Mouse (Mus musculus) CH12.LX (cell line): Measurements from ENCODE around the gene Odf4. TPM values are rescaled to one million over a fixed set of nuclear protein-coding genes. Genes with fewer than 3 reads are reported as not detected.

ENCODE experiments used
- DNase-seq: peaks from one replicate; pipeline ENCODE4 v3.0.0-alpha.2; 2013; ENCODE audit errors: extremely low read depth
- H3K27ac ChIP-seq: 2 replicates; pipeline ENCODE4 v1.5.1; 2012; ENCODE audit warnings: low read depth, mild to moderate bottlenecking, control low read depth, moderate library complexity; ENCODE audit not compliant: insufficient read depth
- H3K27me3 ChIP-seq: replicated peaks from 2 replicates; pipeline ENCODE3; 2012; ENCODE audit warnings: inconsistent platforms
- H3K36me3 ChIP-seq, 2 experiments: replicated peaks in 1 of 2; 2 replicates each; pipeline versions ENCODE3 to v1.6.1; 2012; ENCODE audit warnings: inconsistent platforms in 1 of 2, low read length in 1 of 2, mild to moderate bottlenecking in 1 of 2, mixed read lengths in 1 of 2, moderate library complexity in 1 of 2; ENCODE audit not compliant: control insufficient read depth in 1 of 2, insufficient read depth in 1 of 2
- H3K4me1 ChIP-seq, 2 experiments: 2 replicates each; pipeline ENCODE4 v1.6.1; 2012; ENCODE audit warnings: inconsistent platforms in 1 of 2, moderate library complexity in 1 of 2; ENCODE audit not compliant: insufficient read depth in 2 of 2, control insufficient read depth in 1 of 2
- H3K4me2 ChIP-seq: 2 replicates; pipeline ENCODE4 v1.6.1; 2012; ENCODE audit warnings: low read depth, mild to moderate bottlenecking, control low read depth; ENCODE audit not compliant: poor library complexity, insufficient read depth, severe bottlenecking
- H3K4me3 ChIP-seq, 3 experiments: fragments of 150-350 bp in 1 of 3; sonication (generic) in 1 of 3; replicated peaks in 1 of 3; 2 replicates each; pipeline versions ENCODE3 to v1.5.1; 2011 to 2012; ENCODE audit warnings: low read depth in 2 of 3, low read length in 2 of 3, mild to moderate bottlenecking in 2 of 3, moderate library complexity in 2 of 3, control low read depth in 1 of 3, improper control_type of control experiment in 1 of 3, inconsistent platforms in 1 of 3, mixed read lengths in 1 of 3; ENCODE audit not compliant: poor library complexity in 1 of 3
- H3K79me2 ChIP-seq: replicated peaks from 2 replicates; pipeline ENCODE4 v1.6.1; 2012; ENCODE audit warnings: mild to moderate bottlenecking, moderate library complexity; ENCODE audit not compliant: control insufficient read depth, poor library complexity, insufficient read depth, severe bottlenecking; ENCODE audit errors: extremely low read depth
- H3K9ac ChIP-seq: 2 replicates; pipeline ENCODE4 v1.6.1; 2012; ENCODE audit warnings: low read depth, mild to moderate bottlenecking, control low read depth, moderate library complexity; ENCODE audit not compliant: insufficient read depth
- H3K9me3 ChIP-seq: replicated peaks from 2 replicates; pipeline ENCODE3; 2012; ENCODE audit warnings: low read length, inconsistent platforms, mixed read lengths
- CHD2 ChIP-seq: IDR thresholded peaks from 2 replicates; pipeline ENCODE4 v1.6.1; 2011; ENCODE audit warnings: low read length, improper control_type of control experiment
- CTCF ChIP-seq, 2 experiments: IDR thresholded peaks in 1 of 2; conservative IDR thresholded peaks in 1 of 2; 2 replicates each; pipeline ENCODE4 v1.5.1; 2011 to 2012; ENCODE audit warnings: low read depth in 2 of 2, low read length in 2 of 2, improper control_type of control experiment in 1 of 2, inconsistent platforms in 1 of 2, mild to moderate bottlenecking in 1 of 2, moderate library complexity in 1 of 2
- E2F4 ChIP-seq: IDR thresholded peaks from 2 replicates; pipeline ENCODE4 v1.6.1; 2011; ENCODE audit warnings: low read depth, low read length, improper control_type of control experiment; ENCODE audit not compliant: insufficient replicate concordance
- ELF1 ChIP-seq: IDR thresholded peaks from 2 replicates; pipeline ENCODE4 v1.6.1; 2014; ENCODE audit warnings: low read depth, mild to moderate bottlenecking, inconsistent platforms, low read length, improper control_type of control experiment
- EP300 ChIP-seq: IDR thresholded peaks from 2 replicates; pipeline ENCODE4 v1.6.1; 2011; ENCODE audit warnings: low read length, improper control_type of control experiment
- GABPA ChIP-seq: IDR thresholded peaks from 2 replicates; pipeline ENCODE4 v1.6.1; 2012; ENCODE audit warnings: low read depth, low read length, improper control_type of control experiment, inconsistent platforms; ENCODE audit not compliant: insufficient replicate concordance
- JUN ChIP-seq: IDR thresholded peaks from 2 replicates; pipeline ENCODE4 v1.6.1; 2011; ENCODE audit warnings: low read depth, mild to moderate bottlenecking, low read length, improper control_type of control experiment, moderate library complexity; ENCODE audit not compliant: insufficient read depth
- JUND ChIP-seq: conservative IDR thresholded peaks from 2 replicates; pipeline ENCODE4 v1.6.1; 2011; ENCODE audit warnings: low read depth, low read length, improper control_type of control experiment
- KAT2A ChIP-seq: IDR thresholded peaks from 2 replicates; pipeline ENCODE4 v1.6.1; 2012; ENCODE audit warnings: low read length, improper control_type of control experiment, inconsistent platforms; ENCODE audit not compliant: insufficient replicate concordance
- MAFK ChIP-seq: IDR thresholded peaks from 2 replicates; pipeline ENCODE4 v1.6.1; 2011; ENCODE audit warnings: low read length, improper control_type of control experiment; ENCODE audit not compliant: insufficient replicate concordance
- MAX ChIP-seq: IDR thresholded peaks from 2 replicates; pipeline ENCODE4 v1.6.1; 2011; ENCODE audit warnings: low read length, improper control_type of control experiment
- MAZ ChIP-seq: IDR thresholded peaks from 2 replicates; pipeline ENCODE4 v1.6.1; 2012; ENCODE audit warnings: low read depth, mild to moderate bottlenecking, inconsistent platforms, low read length, improper control_type of control experiment, moderate library complexity
- MEF2A ChIP-seq: IDR thresholded peaks from 2 replicates; pipeline ENCODE4 v1.6.1; 2014; ENCODE audit warnings: low read depth, mild to moderate bottlenecking, inconsistent platforms, low read length, improper control_type of control experiment, borderline replicate concordance
- MXI1 ChIP-seq: IDR thresholded peaks from 2 replicates; pipeline ENCODE4 v1.6.1; 2011; ENCODE audit warnings: mild to moderate bottlenecking, low read depth, low read length, improper control_type of control experiment
- MYC ChIP-seq: IDR thresholded peaks from 2 replicates; pipeline ENCODE4 v1.6.1; 2011; ENCODE audit warnings: low read depth, mild to moderate bottlenecking, improper control_type of control experiment, low read length
- NELFE ChIP-seq: IDR thresholded peaks from 2 replicates; pipeline ENCODE4 v1.6.1; 2011; ENCODE audit warnings: low read depth, low read length, improper control_type of control experiment
- POLR2AphosphoS2 ChIP-seq: IDR thresholded peaks from 2 replicates; pipeline ENCODE4 v1.6.1; 2011; ENCODE audit warnings: low read depth, low read length, improper control_type of control experiment
- RCOR1 ChIP-seq: conservative IDR thresholded peaks from 2 replicates; pipeline ENCODE4 v1.6.1; 2012; ENCODE audit warnings: low read depth, mild to moderate bottlenecking, inconsistent platforms, low read length, improper control_type of control experiment
- TBP ChIP-seq: conservative IDR thresholded peaks from 2 replicates; pipeline ENCODE4 v1.6.1; 2011; ENCODE audit warnings: low read depth, low read length, improper control_type of control experiment
- TCF12 ChIP-seq: IDR thresholded peaks from 2 replicates; pipeline ENCODE4 v1.6.1; 2014; ENCODE audit warnings: low read depth, mild to moderate bottlenecking, inconsistent platforms, low read length, improper control_type of control experiment
- UBTF ChIP-seq: IDR thresholded peaks from 2 replicates; pipeline ENCODE4 v1.6.1; 2012; ENCODE audit warnings: low read depth, mild to moderate bottlenecking, inconsistent platforms, low read length, improper control_type of control experiment, moderate library complexity
- USF1 ChIP-seq: IDR thresholded peaks from 2 replicates; pipeline ENCODE4 v1.6.1; 2014; ENCODE audit warnings: low read depth, mild to moderate bottlenecking, inconsistent platforms, low read length, improper control_type of control experiment
- USF2 ChIP-seq: conservative IDR thresholded peaks from 2 replicates; pipeline ENCODE4 v1.6.1; 2011; ENCODE audit warnings: low read depth, low read length, improper control_type of control experiment
- ZKSCAN1 ChIP-seq: IDR thresholded peaks from 2 replicates; pipeline ENCODE4 v1.6.1; 2012; ENCODE audit warnings: low read depth, inconsistent platforms, low read length, improper control_type of control experiment, borderline replicate concordance
- ZMIZ1 ChIP-seq: IDR thresholded peaks from 2 replicates; pipeline ENCODE4 v1.6.1; 2012; ENCODE audit warnings: low read depth, mild to moderate bottlenecking, inconsistent platforms, low read length, improper control_type of control experiment
- ZNF384 ChIP-seq: IDR thresholded peaks from 2 replicates; pipeline ENCODE4 v1.6.1; 2012; ENCODE audit warnings: low read depth, low read length, improper control_type of control experiment, inconsistent platforms
- dilution Hi-C: fragments of 300-500 bp; cut with MboI; formaldehyde crosslinking; loops from 2 replicates; pipeline ENCODE4 v1.14.3; 2020; ENCODE audit warnings: low sequenced_read_pairs; ENCODE audit not compliant: extremely low pct_unique_long_range_greater_than_20kb, extremely low pct_ligation_motif_present
- in situ Hi-C: fragments of 300-500 bp; cut with MboI; formaldehyde crosslinking; loops from 3 replicates; pipeline ENCODE4 v1.14.3; 2019; ENCODE audit warnings: low sequenced_read_pairs, low pct_ligation_motif_present, low pct_unique_long_range_greater_than_20kb, mixed read lengths
- polyA plus RNA-seq: library from polyadenylated mRNA; unstranded; fragments of >175 nt; gene quantifications from 2 replicates; pipeline ENCODE4 v1.2.1, GENCODE M21; 2012; ENCODE audit warnings: low read depth; ENCODE audit not compliant: insufficient read length
- total RNA-seq, 2 experiments: library from RNA; depleted of rRNA; stranded (reverse); fragments of 300-350 nt in 1 of 2; fragments of >200 nt in 1 of 2; gene quantifications; 2 replicates each; pipeline ENCODE4 v1.2.3; 2012 to 2014

Odf4 gene
- total and polyA plus RNA-seq, 3 experiments = not detected

GRCm38 (mm10) chr11:68957971-68958370, 31.1 kb upstream of the Odf4 start:
- dilution Hi-C loops = no loop called here
- Histone ChIP-seq H3K4me1 (peaks cover 0 to 9% of the 10 kb centered on the region in 2 experiments; a peak in 3 of 4 replicates), H3K9ac (no peak overlapping the region), H3K36me3 (no peaks in the 10 kb centered on the region), H3K9me3 (no peaks in the 10 kb centered on the region), H3K4me2 (no peak overlapping the region), H3K27ac (no peak overlapping the region), H3K79me2 (no peaks in the 10 kb centered on the region), H3K27me3 (peaks cover 35% of the 10 kb centered on the region), H3K4me3 (no peak overlapping the region)
- TF ChIP-seq USF2 = no peak
- no peak for TF ChIP-seq POLR2AphosphoS2
- no peak for TF ChIP-seq MAFK
- TF ChIP-seq ZNF384 = no peak
- TF ChIP-seq RCOR1 = no peak
- no peak for TF ChIP-seq USF1
- no peak for TF ChIP-seq UBTF
- no peak for TF ChIP-seq TBP
- TF ChIP-seq TCF12 = no peak
- no peak for TF ChIP-seq NELFE
- no peak for TF ChIP-seq GABPA
- no peak for TF ChIP-seq ZMIZ1
- no peak for TF ChIP-seq ELF1
- TF ChIP-seq CHD2 = no peak
- no peak for TF ChIP-seq ZKSCAN1
- no peak for DNase-seq
- in situ Hi-C loops = no loop called here

- TF ChIP-seq TCF12 (no peak), MAZ (no peak), MEF2A (no peak), JUN (no peak), MAFK (no peak), JUND (no peak), MYC (no peak), MAX (no peak), CTCF (conservative IDR thresholded peaks at IDR 0.05 in 1 of 2, IDR thresholded peaks at IDR 0.05 in 1 of 2; ENCODE audit: low read depth in 2 of 2, low read length in 2 of 2) (no peak), MXI1 (no peak), KAT2A (no peak), EP300 (no peak), NELFE (no peak), E2F4 (no peak)
- H3K4me3 ChIP-seq = no peak within 1 kb of the TSS
- H3K4me1 ChIP-seq = peaks cover 0 to 9% of the 10 kb centered on the region in 2 experiments; a peak in 3 of 4 replicates
- DNase-seq = no peak
- no peaks in the 10 kb centered on the region for H3K79me2 ChIP-seq
- H3K36me3 ChIP-seq = no peaks in the 10 kb centered on the region
- no peak within 1 kb of the TSS for H3K4me2 ChIP-seq
- dilution Hi-C loops (no loop called here), in situ Hi-C loops (no loop called here)
- H3K27me3 ChIP-seq = peaks cover 35% of the 10 kb centered on the region
- H3K9me3 ChIP-seq = no peaks in the 10 kb centered on the region
- H3K9ac ChIP-seq = no peak within 1 kb of the TSS
- no peak within 1 kb of the TSS for H3K27ac ChIP-seq
These were observed 30.4 kb upstream of the Odf4 start, which contains the start of gene Arhgef15 for GRCm38 (mm10) chr11:68957308-68957707. TSS of gene Arhgef15 (minus strand) at chr11:68957480.
